Mouse (Mus musculus) heart, embryonic 16.5 days (tissue): ENCODE measurements around the gene Abca2. TPM values are rescaled to one million over a fixed set of nuclear protein-coding genes. Genes with fewer than 3 reads are reported as not detected.

ENCODE experiments used
- ATAC-seq: fragments of 200-750 bp; cut with Nextera tagmentation; replicated peaks from 2 replicates; pipeline ENCODE4 v1.8.0; 2017; ENCODE audit warnings: moderate number of reproducible peaks; ENCODE audit not compliant: insufficient read depth, low FRiP score; ENCODE audit errors: extremely low read depth
- H3K27ac ChIP-seq: fragments of 300-500 bp; sonication (generic); 2 replicates; pipeline ENCODE4 v1.5.1; 2014; ENCODE audit warnings: mild to moderate bottlenecking, low read length, control low read depth, moderate library complexity
- H3K27me3 ChIP-seq: fragments of 300-500 bp; sonication (generic); 2 replicates; pipeline ENCODE4 v1.6.1; 2014; ENCODE audit warnings: low read length, mixed read lengths; ENCODE audit not compliant: control insufficient read depth, insufficient read depth
- H3K36me3 ChIP-seq: fragments of 300-500 bp; sonication (generic); 2 replicates; pipeline ENCODE4 v1.6.1; 2014; ENCODE audit not compliant: control insufficient read depth, insufficient read depth
- H3K4me1 ChIP-seq: fragments of 300-500 bp; sonication (generic); 2 replicates; pipeline ENCODE4 v1.6.1; 2014; ENCODE audit warnings: low read length, mixed read lengths; ENCODE audit not compliant: control insufficient read depth, insufficient read depth
- H3K4me2 ChIP-seq: fragments of 300-500 bp; sonication (generic); 2 replicates; pipeline ENCODE4 v1.6.1; 2014; ENCODE audit warnings: low read depth, mild to moderate bottlenecking, control low read depth, low read length
- H3K4me3 ChIP-seq: fragments of 300-500 bp; sonication (generic); 2 replicates; pipeline ENCODE4 v1.5.1; 2014; ENCODE audit warnings: mild to moderate bottlenecking, control low read depth, low read length
- H3K9ac ChIP-seq: fragments of 300-500 bp; sonication (generic); 2 replicates; pipeline ENCODE4 v1.6.1; 2014; ENCODE audit warnings: low read length, control low read depth
- H3K9me3 ChIP-seq: fragments of 300-500 bp; sonication (generic); replicated peaks from 2 replicates; pipeline ENCODE4 v1.6.1; 2016; ENCODE audit warnings: low read length; ENCODE audit not compliant: control insufficient read depth
- WGBS: fragments of 180-500 bp; shearing (Covaris S2); extraction: QIAGEN DNeasy Blood & Tissue Kit; methylation state at CpG from one replicate; pipeline ENCODE4 v1.1.7; 2014; 5-methylcytosine and 5-hydroxymethylcytosine counted together
- polyA plus RNA-seq: library from polyadenylated mRNA; unstranded; fragments of >200 nt; fragmentation: Nextera tagmentation; extraction: Ambion mirVana; gene quantifications from 2 replicates; pipeline ENCODE4 v1.2.1, GENCODE M21; 2015

Abca2 gene
- polyA plus RNA-seq, 1 experiment from 2014 or later: 5.4 TPM

- Histone ChIP-seq H3K9ac (no peak overlapping the region), H3K4me2 (no peak overlapping the region), H3K27me3 (peaks cover 3% of the 10 kb centered on the region; the same call in 1 of the 2 replicates), H3K36me3 (no peaks in the 10 kb centered on the region), H3K4me1 (0 out of 2 replicates have a peak, but pooled peaks cover 6% of the 10 kb centered on the region), H3K4me3 (no peak overlapping the region), H3K9me3 (no peaks in the 10 kb centered on the region), H3K27ac (no peak overlapping the region)
- 80% methylated on average over 6 of the region's 6 CpGs for WGBS
- ATAC-seq: no peak
These were observed 2.9 kb downstream of the Abca2 start for GRCm38 (mm10) chr2:25431308-25431855.

DNA sequence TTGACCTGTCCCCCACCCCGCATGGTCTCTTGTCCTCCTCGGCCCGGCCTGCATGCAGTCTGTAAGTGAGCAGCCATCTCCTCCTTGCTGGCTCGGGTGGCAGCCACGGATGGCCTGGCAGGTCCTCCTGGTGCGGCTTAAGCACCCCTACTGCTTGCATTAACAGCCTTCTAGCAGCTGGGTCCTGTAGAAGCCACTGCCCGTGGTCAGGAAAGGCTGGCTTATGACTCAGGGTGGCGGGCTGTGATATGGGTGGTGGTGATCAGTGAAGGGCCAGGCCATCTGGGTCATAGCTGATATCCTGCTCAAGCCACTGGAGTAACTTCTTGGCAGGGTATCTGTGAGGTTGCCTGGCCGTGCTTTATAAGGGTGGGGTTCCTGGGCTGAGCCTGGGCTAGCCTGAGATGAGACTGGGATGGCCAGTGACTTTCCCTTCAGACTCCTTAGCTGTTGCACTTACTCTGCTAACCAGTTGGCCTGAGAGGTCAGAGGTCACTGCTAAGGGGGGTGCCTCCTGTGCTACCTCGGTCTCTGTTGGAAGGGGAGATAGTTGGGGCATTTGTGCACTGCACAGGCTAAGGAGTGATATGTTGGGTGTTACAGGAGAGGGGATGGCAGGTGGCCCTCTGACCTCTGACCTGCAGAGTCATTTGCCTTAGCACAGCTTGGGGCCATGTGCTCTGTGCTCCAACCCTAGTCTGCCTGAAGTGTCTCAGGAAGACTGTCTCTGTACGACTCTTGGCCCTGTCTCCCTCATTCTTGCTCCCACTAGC lies 4.0 kb downstream of the Abca2 start:
- Histone ChIP-seq H3K36me3 (no peaks in the 10 kb centered on the region), H3K4me3 (no peak overlapping the region), H3K4me2 (no peak overlapping the region), H3K9ac (no peak overlapping the region), H3K27ac (no peak overlapping the region), H3K27me3 (peaks cover 2% of the 10 kb centered on the region; the same call in 1 of the 2 replicates), H3K9me3 (no peaks in the 10 kb centered on the region), H3K4me1 (0 out of 2 replicates have a peak, but pooled peaks cover 6% of the 10 kb centered on the region)
- 74% methylated on average over 11 of the region's 11 CpGs for WGBS
- ATAC-seq: no peak

DNA sequence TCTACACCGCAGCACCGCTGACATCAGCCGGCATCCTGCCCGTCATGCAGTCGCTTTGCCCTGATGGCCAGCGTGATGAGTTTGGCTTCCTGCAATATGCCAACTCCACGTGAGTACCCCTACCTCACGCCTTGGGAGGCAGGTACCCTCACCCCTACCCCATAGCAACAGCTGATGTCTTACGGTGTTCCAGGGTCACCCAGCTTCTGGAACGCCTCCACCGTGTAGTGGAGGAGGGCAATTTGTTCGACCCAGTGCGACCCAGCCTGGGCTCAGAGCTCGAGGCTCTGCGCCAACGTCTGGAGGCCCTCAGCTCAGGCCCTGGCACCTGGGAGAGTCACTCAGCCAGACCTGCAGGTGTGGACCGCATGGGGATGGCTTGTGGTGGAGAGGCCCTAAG lies 4.6 kb downstream of the Abca2 start:
- Histone ChIP-seq H3K36me3 (no peaks in the 10 kb centered on the region), H3K4me2 (no peak overlapping the region), H3K27ac (no peak overlapping the region), H3K4me1 (0 out of 2 replicates have a peak, but pooled peaks cover 5% of the 10 kb centered on the region), H3K9ac (no peak overlapping the region), H3K4me3 (no peak overlapping the region), H3K9me3 (no peaks in the 10 kb centered on the region), H3K27me3 (peaks cover 2% of the 10 kb centered on the region; the same call in 1 of the 2 replicates)
- no peak for ATAC-seq
- WGBS: 87% methylated on average over 17 of the region's 17 CpGs

- H3K27me3 ChIP-seq: peaks cover 2% of the 10 kb centered on the region; the same call in 1 of the 2 replicates
- H3K36me3 ChIP-seq: peaks cover 5% of the 10 kb centered on the region; the same call in 1 of the 2 replicates
- ATAC-seq: no peak
- 0 out of 2 replicates have a peak, but pooled peaks cover 3% of the 10 kb centered on the region for H3K4me1 ChIP-seq
- 81% methylated on average over 8 of the region's 8 CpGs for WGBS
- H3K27ac ChIP-seq: no peak overlapping the region
- no peak overlapping the region for H3K4me3 ChIP-seq
- no peaks in the 10 kb centered on the region for H3K9me3 ChIP-seq
- no peak overlapping the region for H3K4me2 ChIP-seq
- H3K9ac ChIP-seq: no peak overlapping the region
These were observed 5.8 kb downstream of the Abca2 start for GRCm38 (mm10) chr2:25434292-25434691.

DNA sequence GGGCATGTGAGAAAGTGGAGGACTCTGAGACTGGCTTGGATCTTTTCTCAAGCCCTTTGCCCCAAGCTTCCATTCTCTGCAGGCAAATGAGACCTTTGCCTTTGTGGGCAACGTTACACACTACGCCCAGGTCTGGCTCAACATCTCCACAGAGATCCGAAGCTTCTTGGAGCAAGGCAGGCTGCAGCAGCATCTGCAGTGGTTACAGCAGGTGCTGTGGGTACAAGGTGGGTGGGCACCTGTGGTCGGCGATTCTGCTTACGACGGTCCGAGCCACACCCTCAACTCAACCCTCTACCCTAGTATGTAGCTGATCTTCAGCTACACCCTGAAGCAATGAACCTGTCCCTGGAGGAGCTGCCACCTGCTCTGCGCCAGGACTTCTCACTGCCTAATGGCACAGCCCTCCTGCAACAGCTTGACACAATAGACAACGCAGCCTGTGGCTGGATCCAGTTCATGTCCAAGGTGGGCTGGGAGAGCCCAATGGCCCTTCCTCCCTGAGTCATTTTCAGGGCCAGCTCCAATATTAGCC lies 7.8 kb downstream of the Abca2 start:
- Histone ChIP-seq H3K36me3 (peaks cover 6% of the 10 kb centered on the region; the same call in 1 of the 2 replicates), H3K9ac (no peak overlapping the region), H3K4me1 (no peaks in the 10 kb centered on the region), H3K4me2 (no peak overlapping the region), H3K27me3 (no peaks in the 10 kb centered on the region), H3K9me3 (no peaks in the 10 kb centered on the region), H3K27ac (no peak overlapping the region), H3K4me3 (no peak overlapping the region)
- ATAC-seq: no peak
- WGBS: 91% methylated on average over 10 of the region's 10 CpGs

DNA sequence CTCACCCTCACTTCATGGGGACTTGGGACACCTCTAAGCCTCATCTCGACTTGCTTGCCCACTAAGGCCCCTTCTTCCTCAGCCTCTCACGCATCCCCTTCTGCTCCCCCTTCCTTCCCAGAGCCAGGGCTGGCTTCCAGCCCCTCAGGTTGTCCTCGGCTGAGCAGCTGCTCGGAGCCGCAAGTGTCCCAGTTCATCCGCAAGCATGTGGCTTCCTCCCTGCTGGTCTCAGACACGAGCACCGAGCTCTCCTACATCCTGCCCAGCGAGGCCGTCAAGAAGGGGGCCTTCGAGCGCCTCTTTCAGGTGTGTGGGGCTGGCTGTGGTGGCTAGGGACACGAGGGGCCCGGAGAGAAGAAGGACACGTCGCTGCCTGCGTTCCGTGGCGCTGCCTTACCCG lies 12.6 kb downstream of the Abca2 start:
- H3K4me1 ChIP-seq: no peaks in the 10 kb centered on the region
- H3K36me3 ChIP-seq: peaks cover 8% of the 10 kb centered on the region; the same call in 1 of the 2 replicates
- ATAC-seq: no peak
- H3K4me3 ChIP-seq: no peak overlapping the region
- no peaks in the 10 kb centered on the region for H3K9me3 ChIP-seq
- no peak overlapping the region for H3K4me2 ChIP-seq
- WGBS: 81% methylated on average over 20 of the region's 20 CpGs
- no peaks in the 10 kb centered on the region for H3K27me3 ChIP-seq
- no peak overlapping the region for H3K27ac ChIP-seq
- H3K9ac ChIP-seq: no peak overlapping the region

- Histone ChIP-seq H3K4me3 (no peak overlapping the region), H3K27me3 (no peaks in the 10 kb centered on the region), H3K4me1 (no peaks in the 10 kb centered on the region), H3K36me3 (peaks cover 8% of the 10 kb centered on the region; the same call in 1 of the 2 replicates), H3K27ac (no peak overlapping the region), H3K9ac (no peak overlapping the region), H3K4me2 (no peak overlapping the region), H3K9me3 (no peaks in the 10 kb centered on the region)
- 85% methylated on average over 14 of the region's 14 CpGs for WGBS
- ATAC-seq: no peak
These were observed 14.2 kb downstream of the Abca2 start for GRCm38 (mm10) chr2:25442682-25443081.

DNA sequence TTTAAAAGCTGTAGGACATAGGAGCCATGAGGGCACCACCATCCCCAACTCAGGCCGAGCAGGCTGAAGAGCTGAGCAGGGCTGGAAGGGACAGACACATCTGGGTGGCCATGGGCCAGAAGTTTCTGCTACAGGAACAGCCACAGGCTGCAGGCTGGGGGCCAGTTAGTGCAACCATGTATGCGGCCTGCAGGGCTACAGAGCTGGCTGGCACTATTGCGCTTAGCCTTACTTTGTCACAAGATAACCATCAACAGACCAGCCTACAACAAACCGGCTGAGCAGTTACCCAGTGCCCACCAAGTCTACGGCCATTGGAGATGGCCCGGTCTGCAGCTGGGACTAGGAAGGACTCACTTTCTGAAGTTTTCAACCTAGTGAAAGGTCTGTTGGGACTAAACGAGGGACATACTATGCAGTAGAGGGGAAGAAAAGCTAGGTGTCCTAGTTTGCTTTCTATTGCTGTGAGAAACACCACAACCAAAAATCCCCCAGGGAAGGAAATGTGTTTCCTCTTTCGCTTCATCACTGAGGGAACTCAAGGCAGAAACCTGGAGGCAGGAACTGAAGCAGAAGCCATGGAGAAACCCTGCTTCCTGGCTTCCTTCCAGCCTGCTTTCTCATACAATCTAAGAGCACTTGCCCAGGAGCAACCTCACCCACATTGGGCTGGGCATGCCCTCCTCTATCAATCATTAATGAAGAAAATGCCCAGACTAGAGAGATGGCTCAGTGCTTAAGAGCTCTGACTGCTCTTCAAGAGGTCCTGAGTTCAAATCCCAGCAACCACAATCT lies 22.5 kb downstream of the Abca2 start:
- 0 out of 2 replicates have a peak, but pooled peaks cover 2% of the 10 kb centered on the region for H3K4me1 ChIP-seq
- no peak overlapping the region for H3K27ac ChIP-seq
- H3K27me3 ChIP-seq: no peaks in the 10 kb centered on the region
- no peak overlapping the region for H3K9ac ChIP-seq
- H3K36me3 ChIP-seq: no peaks in the 10 kb centered on the region
- H3K4me3 ChIP-seq: no peak overlapping the region
- no peaks in the 10 kb centered on the region for H3K9me3 ChIP-seq
- 78% methylated on average over 8 of the region's 8 CpGs for WGBS
- ATAC-seq: no peak
- no peak overlapping the region for H3K4me2 ChIP-seq
